Mouse (Mus musculus) stomach, postnatal 0 days (tissue): ENCODE measurements around the gene Rogdi.

Experiments used
- CTCF ChIP-seq: IDR thresholded peaks from 2 replicates; pipeline ENCODE4 v1.5.1; 2016; ENCODE audit warnings: antibody characterized with exemption, low read depth, mild to moderate bottlenecking, moderate library complexity
- EP300 ChIP-seq: optimal IDR thresholded peaks from 2 replicates; pipeline ENCODE3; 2016; ENCODE audit warnings: antibody characterized with exemption

- no peak for TF ChIP-seq CTCF
- no peak for TF ChIP-seq EP300
Observed at GRCm38 (mm10) chr16:4998984-4999383, 14.4 kb downstream of the Rogdi start.
